Mouse (Mus musculus) kidney, embryonic 14.5 days (tissue): ENCODE measurements around the gene Smbd1. TPM values are rescaled to one million over a fixed set of nuclear protein-coding genes. Genes with fewer than 3 reads are reported as not detected.
A peak's percentile ranks its signal among the peaks of the same experiment; 100 is the strongest.

ENCODE experiments used
- ATAC-seq: fragments of 200-750 bp; cut with Nextera tagmentation; 2 replicates; pipeline ENCODE4 v1.8.0; 2017; ENCODE audit warnings: moderate number of reproducible peaks, mild to moderate bottlenecking, moderate TSS enrichment, moderate library complexity; ENCODE audit not compliant: low FRiP score, low TSS enrichment
- H3K27ac ChIP-seq: fragments of 300-500 bp; sonication (generic); 2 replicates; pipeline ENCODE4 v1.5.1; 2014; ENCODE audit warnings: low read depth, mild to moderate bottlenecking, low read length, moderate library complexity, mixed read lengths
- H3K27me3 ChIP-seq: fragments of 300-500 bp; sonication (generic); 2 replicates; pipeline ENCODE4 v1.6.1; 2014; ENCODE audit warnings: mild to moderate bottlenecking, low read length; ENCODE audit not compliant: control insufficient read depth, insufficient read depth
- H3K36me3 ChIP-seq: fragments of 300-500 bp; sonication (generic); 2 replicates; pipeline ENCODE4 v1.6.1; 2014; ENCODE audit warnings: low read length, mixed read lengths; ENCODE audit not compliant: control insufficient read depth, insufficient read depth
- H3K4me1 ChIP-seq: fragments of 300-500 bp; sonication (generic); 2 replicates; pipeline ENCODE4 v1.6.1; 2014; ENCODE audit warnings: low read length, mixed read lengths; ENCODE audit not compliant: control insufficient read depth, insufficient read depth
- H3K4me2 ChIP-seq: fragments of 300-500 bp; sonication (generic); replicated peaks from 2 replicates; pipeline ENCODE4 v1.6.1; 2014; ENCODE audit warnings: low read depth, mild to moderate bottlenecking, low read length
- H3K4me3 ChIP-seq: fragments of 300-500 bp; sonication (generic); 2 replicates; pipeline ENCODE4 v1.5.1; 2014; ENCODE audit warnings: mild to moderate bottlenecking, low read length
- H3K9ac ChIP-seq: fragments of 300-500 bp; sonication (generic); 2 replicates; pipeline ENCODE4 v1.6.1; 2014; ENCODE audit warnings: low read depth, mild to moderate bottlenecking, low read length, moderate library complexity
- H3K9me3 ChIP-seq: fragments of 300-500 bp; sonication (generic); 2 replicates; pipeline ENCODE4 v1.6.1; 2016; ENCODE audit warnings: low read length; ENCODE audit not compliant: control insufficient read depth
- WGBS: fragments of 180-500 bp; shearing (Covaris S2); extraction: QIAGEN DNeasy Blood & Tissue Kit; methylation state at CpG from one replicate; pipeline ENCODE4 v1.1.7; 2014; 5-methylcytosine and 5-hydroxymethylcytosine counted together
- polyA plus RNA-seq: library from polyadenylated mRNA; unstranded; fragments of >200 nt; fragmentation: Nextera tagmentation; extraction: Ambion mirVana; gene quantifications from 2 replicates; pipeline ENCODE4 v1.2.1, GENCODE M21; 2014

Gene Smbd1
- polyA plus RNA-seq, 1 experiment from 2014 or later: not detected

- no peaks in the 10 kb centered on the region for H3K27me3 ChIP-seq
- ATAC-seq: no peak
- H3K4me2 ChIP-seq: no peak overlapping the region
- H3K9me3 ChIP-seq: no peaks in the 10 kb centered on the region; the same call in 1 of the 2 replicates
- 27% methylated on average over 5 of the region's 5 CpGs for WGBS
- H3K9ac ChIP-seq: no peak overlapping the region
- H3K27ac ChIP-seq: no peak overlapping the region
- H3K4me3 ChIP-seq: no peak overlapping the region
- 0 out of 2 replicates have a peak, but pooled peaks cover 6% of the 10 kb centered on the region for H3K4me1 ChIP-seq
- H3K36me3 ChIP-seq: no peaks in the 10 kb centered on the region
Measured at GRCm38 (mm10) chr16:32803901-32804300, 6.4 kb downstream of the Smbd1 start.

DNA sequence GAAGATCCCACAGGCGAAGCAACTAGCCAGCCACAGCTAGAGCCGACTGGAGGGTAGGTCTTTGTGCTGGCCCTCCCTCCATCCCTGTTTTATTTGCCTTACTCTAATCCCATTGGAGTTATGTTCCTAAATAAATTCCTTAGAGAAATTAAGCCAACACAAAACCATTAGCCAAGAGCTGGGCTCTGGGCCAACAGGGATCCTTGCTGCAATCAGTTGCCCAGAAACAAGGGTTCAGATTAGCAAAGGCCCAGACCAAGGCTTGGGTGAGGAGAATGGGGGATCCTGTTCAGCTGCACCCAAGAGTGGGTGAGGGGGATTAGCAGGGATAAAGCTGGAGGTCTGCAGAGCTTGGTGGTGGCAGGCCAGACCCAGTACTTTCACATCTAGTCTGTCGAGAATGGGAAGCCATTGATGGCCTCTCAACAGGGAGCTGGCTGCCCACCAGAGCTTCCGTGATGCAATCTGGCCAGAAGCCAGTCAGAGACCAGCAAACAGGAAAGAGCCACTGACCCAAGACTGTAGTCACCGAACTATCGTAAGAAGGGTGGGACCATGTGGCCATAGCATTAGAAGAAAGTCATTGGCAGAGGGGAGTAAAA lies 6.9 kb downstream of the Smbd1 start:
- Histone ChIP-seq H3K9ac (no peak overlapping the region), H3K4me2 (no peak overlapping the region), H3K4me1 (0 out of 2 replicates have a peak, but pooled peaks cover 9% of the 10 kb centered on the region), H3K27ac (0 out of 2 replicates have a peak overlapping the region, but pooled peaks have one; percentile 30), H3K9me3 (no peaks in the 10 kb centered on the region; the same call in 1 of the 2 replicates), H3K4me3 (no peak overlapping the region), H3K36me3 (no peaks in the 10 kb centered on the region), H3K27me3 (no peaks in the 10 kb centered on the region)
- peak; percentile 38 for ATAC-seq
- WGBS: 47% methylated on average over 6 of the region's 6 CpGs

GRCm38 (mm10) chr16:32797426-32797689 lies 12.9 kb downstream of the Smbd1 start, which contains the start of gene Muc20:
Muc20 (minus strand) TSS chr16:32797435.
- H3K27me3 ChIP-seq: no peaks in the 10 kb centered on the region

DNA sequence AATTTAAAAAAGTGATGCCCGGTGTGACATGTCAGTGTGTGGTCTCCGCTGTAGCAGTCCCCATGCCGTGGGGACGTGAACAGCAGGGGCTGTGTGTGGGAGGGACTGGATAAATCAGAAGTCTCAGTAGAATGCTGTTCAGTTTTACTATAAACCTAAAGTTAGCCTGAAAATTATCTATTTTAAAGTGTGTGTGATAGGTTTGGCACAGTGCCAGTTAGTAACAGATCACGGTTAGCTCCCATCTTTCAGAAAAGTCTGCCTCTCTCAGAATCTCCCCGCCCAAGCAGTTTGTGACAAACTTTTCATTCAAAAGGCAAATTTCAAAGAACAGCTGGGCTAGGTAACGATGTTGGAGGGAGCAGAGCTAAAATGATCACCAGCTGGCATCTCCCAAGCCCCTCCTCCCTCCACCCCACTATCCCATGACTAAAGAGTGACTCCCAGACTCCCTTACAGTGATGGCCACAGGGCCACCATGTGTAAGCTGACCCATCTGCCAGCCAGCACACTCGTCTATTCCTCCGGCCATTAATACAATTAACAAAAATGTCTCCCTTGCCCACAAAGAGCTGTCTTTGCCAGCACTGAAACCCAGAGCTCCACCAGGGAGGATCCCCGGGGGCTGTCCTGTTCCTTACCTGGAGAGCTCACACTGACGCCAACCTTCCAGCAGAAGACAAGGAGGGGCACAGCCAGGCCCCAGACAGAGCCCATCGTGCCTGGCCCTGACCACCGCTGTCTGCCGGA lies 13.4 kb downstream of the Smbd1 start:
- Histone ChIP-seq H3K9ac (no peak overlapping the region), H3K27me3 (no peaks in the 10 kb centered on the region), H3K36me3 (no peaks in the 10 kb centered on the region), H3K27ac (no peak overlapping the region), H3K4me2 (no peak overlapping the region), H3K4me1 (0 out of 2 replicates have a peak, but pooled peaks cover 4% of the 10 kb centered on the region), H3K4me3 (no peak overlapping the region), H3K9me3 (no peaks in the 10 kb centered on the region; the same call in 1 of the 2 replicates)
- ATAC-seq: no peak
- WGBS: 52% methylated on average over 14 of the region's 14 CpGs

More at GRCm38 (mm10) chr16:32797426-32797689, 12.9 kb downstream of the Smbd1 start, which contains the start of gene Muc20:
- Histone ChIP-seq H3K4me2 (no peak within 1 kb of the TSS), H3K9ac (no peak within 1 kb of the TSS), H3K27ac (no peak within 1 kb of the TSS), H3K4me1 (0 out of 2 replicates have a peak, but pooled peaks cover 4% of the 10 kb centered on the region), H3K36me3 (no peaks in the 10 kb centered on the region), H3K4me3 (no peak within 1 kb of the TSS), H3K9me3 (no peaks in the 10 kb centered on the region; the same call in 1 of the 2 replicates)
- 77% methylated on average over 3 of the region's 3 CpGs for WGBS
- ATAC-seq: no peak

DNA sequence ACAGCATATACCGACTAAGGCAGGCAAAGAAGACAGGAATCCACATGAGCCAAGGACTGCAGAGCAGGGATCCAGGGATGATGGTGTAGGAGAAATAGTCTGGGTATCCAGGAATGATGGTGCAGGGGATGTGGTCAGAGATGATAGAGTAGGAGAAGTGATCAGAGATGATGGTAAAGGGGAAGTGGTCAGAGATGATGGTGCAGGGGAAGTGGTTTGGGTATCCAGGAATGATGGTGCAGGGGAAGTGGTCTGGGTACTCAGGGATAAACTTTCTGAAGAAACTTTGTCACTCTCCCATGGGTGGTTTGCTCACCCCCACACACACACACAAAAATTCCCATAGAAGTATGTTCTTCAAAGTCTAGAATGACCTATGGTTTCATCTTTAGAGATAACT lies 15.1 kb downstream of the Smbd1 start:
- no peak overlapping the region for H3K9ac ChIP-seq
- H3K27ac ChIP-seq: no peak overlapping the region
- H3K27me3 ChIP-seq: no peaks in the 10 kb centered on the region
- 86% methylated on average over 1 of the region's 1 CpGs for WGBS
- H3K4me2 ChIP-seq: no peak overlapping the region
- no peak overlapping the region for H3K4me3 ChIP-seq
- 0 out of 2 replicates have a peak, but pooled peaks cover 4% of the 10 kb centered on the region for H3K4me1 ChIP-seq
- H3K36me3 ChIP-seq: no peaks in the 10 kb centered on the region
- no peaks in the 10 kb centered on the region for H3K9me3 ChIP-seq
- ATAC-seq: no peak

GRCm38 (mm10) chr16:32790056-32790455 lies 20.2 kb downstream of the Smbd1 start:
- Histone ChIP-seq H3K9ac (no peak overlapping the region), H3K4me2 (no peak overlapping the region), H3K4me1 (no peaks in the 10 kb centered on the region), H3K36me3 (no peaks in the 10 kb centered on the region), H3K27me3 (no peaks in the 10 kb centered on the region), H3K4me3 (no peak overlapping the region), H3K9me3 (no peaks in the 10 kb centered on the region), H3K27ac (no peak overlapping the region)
- no peak for ATAC-seq
- WGBS: 91% methylated on average over 5 of the region's 5 CpGs

DNA sequence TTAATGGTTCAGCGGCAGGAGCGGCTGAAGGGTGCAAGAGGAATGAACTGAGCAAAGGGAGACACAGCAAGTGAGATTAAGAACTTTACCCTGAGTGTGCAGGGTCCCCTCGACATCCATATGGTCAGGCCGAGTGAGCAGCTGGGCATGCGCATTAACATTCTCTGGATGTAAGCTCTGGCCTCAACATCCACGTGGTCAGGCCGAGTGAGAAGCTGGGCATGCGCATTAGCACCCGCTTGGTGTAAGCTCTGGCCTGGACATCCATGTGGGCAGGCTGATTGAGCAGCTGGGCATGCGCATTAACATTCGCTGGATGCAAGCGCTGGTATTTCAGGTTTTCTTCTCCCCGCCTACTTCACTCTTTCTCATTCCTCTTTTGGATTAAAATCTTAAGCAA lies 25.4 kb downstream of the Smbd1 start:
- H3K9ac ChIP-seq: no peak overlapping the region
- H3K36me3 ChIP-seq: no peaks in the 10 kb centered on the region
- WGBS: 83% methylated on average over 13 of the region's 13 CpGs
- ATAC-seq: no peak
- H3K27ac ChIP-seq: no peak overlapping the region
- no peaks in the 10 kb centered on the region for H3K27me3 ChIP-seq
- H3K9me3 ChIP-seq: no peaks in the 10 kb centered on the region
- no peak overlapping the region for H3K4me2 ChIP-seq
- H3K4me1 ChIP-seq: no peaks in the 10 kb centered on the region
- no peak overlapping the region for H3K4me3 ChIP-seq

GRCm38 (mm10) chr16:32783324-32784062 lies 26.8 kb downstream of the Smbd1 start:
- H3K9ac ChIP-seq: no peak overlapping the region
- no peaks in the 10 kb centered on the region for H3K9me3 ChIP-seq
- no peaks in the 10 kb centered on the region for H3K4me1 ChIP-seq
- H3K36me3 ChIP-seq: no peaks in the 10 kb centered on the region
- H3K27me3 ChIP-seq: no peaks in the 10 kb centered on the region
- whole genome bisulfite sequencing: 56% methylated on average over 5 of the region's 5 CpGs
- no peak for ATAC-seq
- H3K27ac ChIP-seq: no peak overlapping the region
- H3K4me2 ChIP-seq: no peak overlapping the region
- H3K4me3 ChIP-seq: no peak overlapping the region

- Histone ChIP-seq H3K36me3 (no peaks in the 10 kb centered on the region), H3K4me1 (no peaks in the 10 kb centered on the region), H3K27ac (no peak overlapping the region), H3K27me3 (no peaks in the 10 kb centered on the region), H3K4me3 (no peak overlapping the region), H3K9me3 (no peaks in the 10 kb centered on the region), H3K4me2 (no peak overlapping the region), H3K9ac (no peak overlapping the region)
- ATAC-seq: no peak
- WGBS: 70% methylated on average over 8 of the region's 8 CpGs
Measured at GRCm38 (mm10) chr16:32778956-32779355, 31.3 kb downstream of the Smbd1 start.
